Mouse (Mus musculus) CH12.LX (cell line): ENCODE data around the gene Phlda3.

ENCODE experiments used
- BHLHE40 ChIP-seq: IDR thresholded peaks from 2 replicates; pipeline ENCODE4 v1.6.1; 2011; ENCODE audit warnings: mild to moderate bottlenecking, low read depth, low read length, improper control_type of control experiment
- CHD2 ChIP-seq: IDR thresholded peaks from 2 replicates; pipeline ENCODE4 v1.6.1; 2011; ENCODE audit warnings: low read length, improper control_type of control experiment
- CTCF ChIP-seq, 2 experiments: IDR thresholded peaks in 1 of 2; conservative IDR thresholded peaks in 1 of 2; 2 replicates each; pipeline ENCODE4 v1.5.1; 2011 to 2012; ENCODE audit warnings: low read depth in 2 of 2, low read length in 2 of 2, improper control_type of control experiment in 1 of 2, inconsistent platforms in 1 of 2, mild to moderate bottlenecking in 1 of 2, moderate library complexity in 1 of 2
- EP300 ChIP-seq: IDR thresholded peaks from 2 replicates; pipeline ENCODE4 v1.6.1; 2011; ENCODE audit warnings: low read length, improper control_type of control experiment
- ETS1 ChIP-seq: conservative IDR thresholded peaks from 2 replicates; pipeline ENCODE4 v1.6.1; 2012; ENCODE audit warnings: low read depth, mild to moderate bottlenecking, inconsistent platforms, low read length, improper control_type of control experiment, moderate library complexity
- GABPA ChIP-seq: IDR thresholded peaks from 2 replicates; pipeline ENCODE4 v1.6.1; 2012; ENCODE audit warnings: low read depth, low read length, improper control_type of control experiment, inconsistent platforms; ENCODE audit not compliant: insufficient replicate concordance
- HCFC1 ChIP-seq: IDR thresholded peaks from 2 replicates; pipeline ENCODE4 v1.6.1; 2012; ENCODE audit warnings: low read depth, mild to moderate bottlenecking, inconsistent platforms, low read length, improper control_type of control experiment
- MAZ ChIP-seq: IDR thresholded peaks from 2 replicates; pipeline ENCODE4 v1.6.1; 2012; ENCODE audit warnings: low read depth, mild to moderate bottlenecking, inconsistent platforms, low read length, improper control_type of control experiment, moderate library complexity
- POLR2A ChIP-seq: IDR thresholded peaks from 2 replicates; pipeline ENCODE4 v1.6.1; 2011; ENCODE audit warnings: low read depth, mild to moderate bottlenecking, improper control_type of control experiment, low read length
- RAD21 ChIP-seq: IDR thresholded peaks from 2 replicates; pipeline ENCODE4 v1.6.1; 2011; ENCODE audit warnings: low read depth, mild to moderate bottlenecking, low read length, improper control_type of control experiment, moderate library complexity
- ZNF384 ChIP-seq: IDR thresholded peaks from 2 replicates; pipeline ENCODE4 v1.6.1; 2012; ENCODE audit warnings: low read depth, low read length, improper control_type of control experiment, inconsistent platforms

GRCm38 (mm10) chr1:135723016-135723415 is 42.9 kb upstream of the Phlda3 start:
- TF ChIP-seq CTCF (conservative IDR thresholded peaks at IDR 0.05 in 1 of 2, IDR thresholded peaks at IDR 0.05 in 1 of 2; ENCODE audit: low read depth in 2 of 2, low read length in 2 of 2), result no peak
- TF ChIP-seq RAD21, result no peak
- no peak for TF ChIP-seq ZNF384
- TF ChIP-seq HCFC1, result no peak
- TF ChIP-seq POLR2A, result no peak
- no peak for TF ChIP-seq EP300
- TF ChIP-seq BHLHE40, result no peak
- TF ChIP-seq MAZ, result no peak
- TF ChIP-seq ETS1, result no peak
- no peak for TF ChIP-seq CHD2
- no peak for TF ChIP-seq GABPA
